Mouse (Mus musculus): Measurements from ENCODE around the gene Rxrg. TPM values are rescaled to one million over a fixed set of nuclear protein-coding genes. Genes with fewer than 3 reads are reported as not detected.
A peak's percentile ranks its signal among the peaks of the same experiment; 100 is the strongest.

Gene Rxrg
- polyA plus RNA-seq, 1 experiment from 2014 or later, result 26.4 TPM

DNA sequence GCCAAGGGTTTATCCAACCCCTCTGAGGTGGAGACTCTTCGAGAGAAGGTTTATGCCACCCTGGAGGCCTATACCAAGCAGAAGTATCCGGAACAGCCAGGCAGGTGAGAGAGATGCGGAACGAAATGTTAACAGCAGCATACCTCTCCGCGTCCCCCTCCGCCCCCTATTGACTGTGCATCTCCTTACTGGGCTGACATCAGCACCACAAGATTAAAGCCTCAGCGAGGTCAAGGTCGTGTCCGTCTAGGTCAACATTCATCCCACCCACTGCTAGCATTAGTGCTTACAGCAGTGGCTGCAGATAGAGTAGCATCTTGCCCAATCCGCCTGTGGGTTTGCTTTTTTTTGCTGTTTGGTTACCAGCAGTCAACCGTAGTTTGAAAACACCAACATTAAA is 37.5 kb downstream of the Rxrg start:
- no peaks in the 10 kb centered on the region for H3K36me3 ChIP-seq (ENCODE audit: control insufficient read depth, insufficient read depth, low read length)
- no peaks in the 10 kb centered on the region for H3K4me1 ChIP-seq (ENCODE audit: control insufficient read depth, insufficient read depth, low read length)
- ATAC-seq (ENCODE audit: low read depth), result no peak
- H3K4me2 ChIP-seq (ENCODE audit: low read depth, low read length), result no peak overlapping the region
- no peaks in the 10 kb centered on the region; the same call in 1 of the 2 replicates for H3K9me3 ChIP-seq (ENCODE audit: control insufficient read depth, low read length)
- no peaks in the 10 kb centered on the region for H3K27me3 ChIP-seq (ENCODE audit: control insufficient read depth, insufficient read depth, low read length)
- no peak overlapping the region for H3K27ac ChIP-seq (ENCODE audit: low read depth, low read length)
- H3K4me3 ChIP-seq (ENCODE audit: low read depth, low read length), result no peak overlapping the region
- H3K9ac ChIP-seq (replicated peaks; ENCODE audit: low read depth, low read length), result no peak overlapping the region
- WGBS, result 62% methylated on average over 12 of the region's 12 CpGs

DNA sequence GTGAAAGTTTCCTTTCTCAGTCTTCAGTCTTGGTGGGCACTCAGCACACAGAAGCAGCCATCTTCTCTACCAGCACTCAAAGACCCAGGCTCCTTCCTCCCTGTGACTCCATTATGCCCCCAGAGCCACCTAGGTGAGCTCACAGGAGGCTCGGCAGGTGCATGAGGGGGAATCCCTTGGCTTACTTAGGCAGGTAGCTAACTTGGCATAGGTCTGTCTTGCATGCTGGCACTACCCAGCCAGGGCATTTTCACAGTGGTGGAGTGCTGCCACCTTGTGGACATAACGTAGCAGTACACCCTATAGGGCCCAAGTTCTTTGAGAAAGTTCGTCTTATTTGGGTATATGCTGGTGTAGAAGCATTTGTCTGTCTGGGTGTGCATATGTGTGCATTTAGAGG is 38.8 kb downstream of the Rxrg start:
- Histone ChIP-seq H3K27ac (ENCODE audit: low read depth, low read length) (no peak overlapping the region), H3K27me3 (ENCODE audit: control insufficient read depth, insufficient read depth, low read length) (no peaks in the 10 kb centered on the region), H3K9ac (replicated peaks; ENCODE audit: low read depth, low read length) (no peak overlapping the region), H3K9me3 (ENCODE audit: control insufficient read depth, low read length) (no peaks in the 10 kb centered on the region; the same call in 1 of the 2 replicates), H3K4me2 (ENCODE audit: low read depth, low read length) (no peak overlapping the region), H3K4me3 (ENCODE audit: low read depth, low read length) (no peak overlapping the region), H3K36me3 (ENCODE audit: control insufficient read depth, insufficient read depth, low read length) (no peaks in the 10 kb centered on the region), H3K4me1 (ENCODE audit: control insufficient read depth, insufficient read depth, low read length) (no peaks in the 10 kb centered on the region)
- peak; percentile 76 for ATAC-seq (ENCODE audit: low read depth)
- 24% methylated on average over 3 of the region's 3 CpGs for WGBS

DNA sequence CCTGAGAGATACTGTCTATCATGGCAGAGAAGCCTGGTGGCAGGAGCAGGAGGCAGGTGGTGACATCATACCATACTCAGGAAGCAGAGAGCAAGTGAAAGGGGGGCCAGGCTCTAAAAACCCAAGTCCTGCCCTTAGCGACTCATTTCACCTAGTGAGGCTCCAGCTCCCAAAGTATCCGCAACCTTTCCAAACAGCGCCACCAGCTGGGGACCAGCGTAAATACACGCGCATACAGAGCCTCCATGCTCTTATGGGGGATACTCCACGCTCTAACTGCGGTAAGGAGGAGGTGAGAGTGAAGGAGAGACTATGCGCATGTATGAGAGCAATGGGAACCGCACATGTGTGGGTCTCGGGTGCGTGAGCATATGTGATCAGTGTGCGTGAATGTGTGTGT is 39.9 kb downstream of the Rxrg start:
- peak; percentile 25; the same call in 1 of the 2 replicates for ATAC-seq (ENCODE audit: low read depth)

DNA sequence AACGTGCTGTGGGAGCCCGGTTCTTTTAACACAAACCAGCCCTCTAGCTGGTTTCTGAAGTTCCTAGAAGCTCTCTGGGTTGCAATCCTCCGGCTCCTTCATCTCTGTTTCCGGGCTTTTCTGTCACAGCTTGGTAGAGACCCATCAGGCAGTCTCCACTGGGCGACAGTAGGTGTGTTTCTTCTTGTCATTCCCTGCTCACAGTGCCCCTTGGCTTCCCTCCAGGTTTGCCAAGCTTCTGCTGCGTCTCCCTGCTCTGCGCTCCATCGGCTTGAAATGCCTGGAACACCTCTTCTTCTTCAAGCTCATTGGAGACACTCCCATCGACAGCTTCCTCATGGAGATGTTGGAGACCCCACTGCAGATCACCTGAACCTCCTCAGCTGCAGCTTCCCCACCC is 40.7 kb downstream of the Rxrg start:
- Histone ChIP-seq H3K36me3 (ENCODE audit: control insufficient read depth, insufficient read depth, low read length) (no peaks in the 10 kb centered on the region), H3K4me2 (ENCODE audit: low read depth, low read length) (no peak overlapping the region), H3K27ac (ENCODE audit: low read depth, low read length) (no peak overlapping the region), H3K9ac (replicated peaks; ENCODE audit: low read depth, low read length) (no peak overlapping the region), H3K4me3 (ENCODE audit: low read depth, low read length) (no peak overlapping the region), H3K9me3 (ENCODE audit: control insufficient read depth, low read length) (no peaks in the 10 kb centered on the region), H3K27me3 (ENCODE audit: control insufficient read depth, insufficient read depth, low read length) (no peaks in the 10 kb centered on the region), H3K4me1 (ENCODE audit: control insufficient read depth, insufficient read depth, low read length) (no peaks in the 10 kb centered on the region)
- no peak for ATAC-seq (ENCODE audit: low read depth)
- WGBS, result 73% methylated on average over 9 of the region's 9 CpGs

More for the DNA sequence above, 39.9 kb downstream of the Rxrg start:
- Histone ChIP-seq H3K27ac (ENCODE audit: low read depth, low read length) (no peak overlapping the region), H3K36me3 (ENCODE audit: control insufficient read depth, insufficient read depth, low read length) (no peaks in the 10 kb centered on the region), H3K4me3 (ENCODE audit: low read depth, low read length) (no peak overlapping the region), H3K4me2 (ENCODE audit: low read depth, low read length) (no peak overlapping the region), H3K9me3 (ENCODE audit: control insufficient read depth, low read length) (no peaks in the 10 kb centered on the region), H3K4me1 (ENCODE audit: control insufficient read depth, insufficient read depth, low read length) (no peaks in the 10 kb centered on the region), H3K9ac (replicated peaks; ENCODE audit: low read depth, low read length) (no peak overlapping the region), H3K27me3 (ENCODE audit: control insufficient read depth, insufficient read depth, low read length) (no peaks in the 10 kb centered on the region)
- WGBS, result 42% methylated on average over 13 of the region's 13 CpGs

DNA sequence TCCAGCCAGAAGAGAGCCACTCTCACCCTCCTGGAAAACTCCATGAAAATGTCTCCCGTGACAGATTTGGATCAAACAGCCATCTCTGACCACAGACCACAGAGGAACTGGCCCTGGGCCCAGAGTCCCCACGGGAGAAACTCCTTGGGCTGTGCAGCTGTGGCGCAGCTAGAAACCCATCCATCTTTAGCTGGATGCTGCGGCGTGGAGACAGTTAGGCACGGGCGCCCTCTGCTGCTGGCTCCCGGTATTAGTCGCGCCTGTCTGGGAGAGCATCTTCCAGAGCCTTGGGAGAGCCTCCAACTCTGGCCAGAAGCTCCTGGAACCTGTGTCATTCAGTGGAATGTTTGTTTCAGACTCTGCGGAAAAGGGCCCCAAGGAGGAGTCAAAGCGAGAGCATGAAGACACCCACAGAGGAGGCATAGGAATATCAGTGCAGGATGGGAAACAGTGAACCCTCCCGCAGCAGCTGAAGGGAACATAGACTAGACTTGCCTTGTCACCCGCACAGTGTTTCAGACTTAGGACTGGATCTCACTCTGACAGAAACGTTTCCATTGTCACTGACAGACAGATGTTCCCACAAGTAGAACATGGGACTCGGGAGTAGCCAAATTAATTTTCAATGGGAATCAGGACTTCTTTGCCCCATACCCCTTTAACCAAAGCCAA is 46.8 kb downstream of the Rxrg start:
- Histone ChIP-seq H3K9me3 (ENCODE audit: control insufficient read depth, low read length) (no peaks in the 10 kb centered on the region), H3K9ac (replicated peaks; ENCODE audit: low read depth, low read length) (no peak overlapping the region), H3K4me3 (ENCODE audit: low read depth, low read length) (no peak overlapping the region), H3K27ac (ENCODE audit: low read depth, low read length) (no peak overlapping the region), H3K4me1 (ENCODE audit: control insufficient read depth, insufficient read depth, low read length) (no peaks in the 10 kb centered on the region), H3K27me3 (ENCODE audit: control insufficient read depth, insufficient read depth, low read length) (no peaks in the 10 kb centered on the region), H3K4me2 (ENCODE audit: low read depth, low read length) (no peak overlapping the region), H3K36me3 (ENCODE audit: control insufficient read depth, insufficient read depth, low read length) (no peaks in the 10 kb centered on the region)
- ATAC-seq (ENCODE audit: low read depth), result peak; percentile 94
- WGBS, result 17% methylated on average over 16 of the region's 16 CpGs

DNA sequence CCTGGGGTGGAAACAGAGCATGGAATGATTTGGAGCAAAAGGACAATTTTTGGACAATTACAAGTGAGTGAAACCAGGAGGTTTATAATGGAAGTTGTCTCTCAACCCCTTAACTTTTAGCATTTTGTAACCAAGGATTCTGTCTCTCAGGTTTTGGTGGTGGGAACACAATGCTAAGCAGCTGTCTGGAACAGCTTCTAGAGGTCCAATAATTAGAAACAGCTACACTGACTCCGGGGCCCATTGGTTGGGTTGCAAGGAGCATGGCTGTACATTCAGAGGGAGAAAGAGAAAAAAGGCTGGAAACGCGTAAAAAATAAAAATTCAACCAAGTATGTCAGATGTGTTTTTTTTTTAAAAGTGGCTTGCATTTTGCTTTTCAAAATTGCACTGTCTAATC is 50.5 kb downstream of the Rxrg start:
- H3K4me3 ChIP-seq (ENCODE audit: low read depth, low read length), result no peak overlapping the region
- H3K4me1 ChIP-seq (ENCODE audit: control insufficient read depth, insufficient read depth, low read length), result no peaks in the 10 kb centered on the region
- H3K27ac ChIP-seq (ENCODE audit: low read depth, low read length), result no peak overlapping the region
- no peak overlapping the region for H3K4me2 ChIP-seq (ENCODE audit: low read depth, low read length)
- no peaks in the 10 kb centered on the region for H3K27me3 ChIP-seq (ENCODE audit: control insufficient read depth, insufficient read depth, low read length)
- no peaks in the 10 kb centered on the region for H3K9me3 ChIP-seq (ENCODE audit: control insufficient read depth, low read length)
- H3K9ac ChIP-seq (replicated peaks; ENCODE audit: low read depth, low read length), result no peak overlapping the region
- no peaks in the 10 kb centered on the region for H3K36me3 ChIP-seq (ENCODE audit: control insufficient read depth, insufficient read depth, low read length)
- no peak for ATAC-seq (ENCODE audit: low read depth)
- 85% methylated on average over 3 of the region's 3 CpGs for WGBS

DNA sequence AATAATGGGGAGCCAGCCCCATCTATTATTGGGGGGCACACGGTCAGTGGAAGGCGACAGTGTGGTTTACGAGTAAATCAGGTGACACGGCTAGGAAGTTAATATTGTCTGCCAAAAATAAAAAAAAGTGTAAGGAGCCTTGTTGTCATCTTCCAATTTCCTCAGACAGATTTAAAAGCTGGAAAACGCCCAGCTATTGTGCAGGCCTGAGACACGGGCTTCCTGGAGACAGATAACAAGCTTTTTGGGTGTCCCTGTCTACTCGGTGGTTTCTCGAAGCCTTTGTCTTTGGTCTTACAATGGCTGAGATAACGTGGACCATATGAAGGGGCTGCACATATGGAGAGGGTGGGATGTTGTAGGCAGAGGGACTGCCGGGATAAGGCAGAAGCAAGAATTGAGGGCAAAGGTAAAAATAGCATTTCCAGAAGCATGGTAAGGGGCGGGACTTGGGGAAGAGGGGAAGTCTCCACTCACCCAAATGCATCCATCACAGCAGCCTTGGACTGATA is 51.0 kb downstream of the Rxrg start:
- no peak for ATAC-seq (ENCODE audit: low read depth)
- Histone ChIP-seq H3K9ac (replicated peaks; ENCODE audit: low read depth, low read length) (no peak overlapping the region), H3K27me3 (ENCODE audit: control insufficient read depth, insufficient read depth, low read length) (no peaks in the 10 kb centered on the region), H3K4me1 (ENCODE audit: control insufficient read depth, insufficient read depth, low read length) (no peaks in the 10 kb centered on the region), H3K36me3 (ENCODE audit: control insufficient read depth, insufficient read depth, low read length) (no peaks in the 10 kb centered on the region), H3K4me3 (ENCODE audit: low read depth, low read length) (no peak overlapping the region), H3K4me2 (ENCODE audit: low read depth, low read length) (no peak overlapping the region), H3K27ac (ENCODE audit: low read depth, low read length) (no peak overlapping the region), H3K9me3 (ENCODE audit: control insufficient read depth, low read length) (no peaks in the 10 kb centered on the region)
- 79% methylated on average over 11 of the region's 11 CpGs for WGBS

DNA sequence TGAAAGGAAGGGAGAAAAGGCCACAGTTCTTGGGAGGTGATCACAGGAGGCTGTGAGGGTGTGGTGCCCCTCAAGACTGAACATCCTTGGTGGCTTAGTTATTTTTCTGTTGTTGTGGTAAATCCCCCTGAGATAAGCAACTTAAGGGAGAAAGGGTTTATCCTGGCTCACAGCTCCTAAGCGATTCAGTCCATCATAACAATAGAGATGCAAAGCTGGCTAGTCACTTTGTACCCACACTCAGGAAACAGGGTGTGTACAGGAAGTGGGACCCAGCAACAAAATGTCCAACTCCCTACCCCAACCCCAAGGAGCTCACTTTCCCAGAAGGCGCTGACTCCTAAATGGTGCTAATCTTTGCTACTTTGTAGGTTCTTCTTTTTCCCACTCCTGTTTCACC is 54.2 kb downstream of the Rxrg start:
- Histone ChIP-seq H3K27me3 (ENCODE audit: control insufficient read depth, insufficient read depth, low read length) (no peaks in the 10 kb centered on the region), H3K27ac (ENCODE audit: low read depth, low read length) (no peak overlapping the region), H3K4me3 (ENCODE audit: low read depth, low read length) (no peak overlapping the region), H3K9me3 (ENCODE audit: control insufficient read depth, low read length) (no peaks in the 10 kb centered on the region), H3K4me1 (ENCODE audit: control insufficient read depth, insufficient read depth, low read length) (no peaks in the 10 kb centered on the region), H3K4me2 (ENCODE audit: low read depth, low read length) (no peak overlapping the region), H3K36me3 (ENCODE audit: control insufficient read depth, insufficient read depth, low read length) (no peaks in the 10 kb centered on the region), H3K9ac (replicated peaks; ENCODE audit: low read depth, low read length) (no peak overlapping the region)
- 85% methylated on average over 2 of the region's 2 CpGs for WGBS
- ATAC-seq (ENCODE audit: low read depth), result no peak

DNA sequence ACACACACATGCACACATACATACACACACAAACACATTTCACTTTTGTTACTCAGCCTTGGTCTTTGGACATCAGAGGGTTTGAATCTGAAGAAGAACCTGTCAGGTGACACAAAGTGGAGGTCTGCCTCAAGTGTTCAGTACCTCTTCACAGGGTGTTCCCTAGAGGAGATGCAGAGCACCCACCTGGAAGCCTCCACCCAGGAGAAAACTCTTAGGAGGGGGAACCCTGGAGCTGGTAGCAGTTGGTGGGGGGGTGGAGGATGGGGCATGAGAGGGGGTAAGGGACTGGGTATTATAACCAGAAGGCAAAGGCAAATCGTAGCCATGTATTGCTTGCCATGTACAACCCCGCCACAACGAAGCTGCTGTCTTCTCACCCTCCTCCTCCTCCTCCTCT is 60.9 kb downstream of the Rxrg start:
- Histone ChIP-seq H3K27ac (ENCODE audit: low read depth, low read length) (no peak overlapping the region), H3K27me3 (ENCODE audit: control insufficient read depth, insufficient read depth, low read length) (peaks cover 5% of the 10 kb centered on the region), H3K36me3 (ENCODE audit: control insufficient read depth, insufficient read depth, low read length) (no peaks in the 10 kb centered on the region), H3K4me2 (ENCODE audit: low read depth, low read length) (no peak overlapping the region), H3K9me3 (ENCODE audit: control insufficient read depth, low read length) (no peaks in the 10 kb centered on the region), H3K4me3 (ENCODE audit: low read depth, low read length) (no peak overlapping the region), H3K4me1 (ENCODE audit: control insufficient read depth, insufficient read depth, low read length) (peaks cover 3% of the 10 kb centered on the region; the same call in 1 of the 2 replicates), H3K9ac (replicated peaks; ENCODE audit: low read depth, low read length) (no peak overlapping the region)
- 83% methylated on average over 3 of the region's 3 CpGs for WGBS
- ATAC-seq (ENCODE audit: low read depth), result no peak

Data from neural tube, embryonic 14.5 days (tissue).